Mouse (Mus musculus): ENCODE measurements around the gene Lonrf2.

DNA sequence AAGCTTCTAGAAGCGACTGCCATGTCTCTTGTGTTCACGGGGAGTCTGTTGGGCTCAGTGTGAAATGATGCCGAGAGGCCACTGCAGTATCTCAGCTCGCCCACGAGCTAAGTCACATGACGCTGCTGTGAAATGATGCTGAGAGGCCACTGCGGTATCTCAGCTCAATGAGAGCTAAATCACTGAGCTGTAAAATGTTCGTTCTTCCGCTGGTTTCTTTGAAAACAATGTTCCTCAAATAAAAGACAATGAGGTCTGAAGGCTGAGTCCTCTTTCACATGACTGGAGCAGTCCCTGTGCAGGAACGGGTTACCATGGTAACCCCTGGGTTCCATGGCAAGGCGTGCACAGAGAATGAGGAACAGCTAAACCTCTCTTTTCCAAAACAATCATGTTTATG is 11.5 kb upstream of the Lonrf2 start:
- no peak for TF ChIP-seq GATA1 (IDR thresholded peaks at IDR 0.05; ENCODE audit: borderline replicate concordance, low read length)
- TF ChIP-seq FLI1 (IDR thresholded peaks at IDR 0.05; ENCODE audit: low read length): no peak
